Mouse (Mus musculus) CH12.LX (cell line): Measurements from ENCODE around the gene Diexf. TPM values are rescaled to one million over a fixed set of nuclear protein-coding genes. Genes with fewer than 3 reads are reported as not detected.

Experiments
- DNase-seq: peaks from one replicate; pipeline ENCODE4 v3.0.0-alpha.2; 2013; ENCODE audit errors: extremely low read depth
- H3K27ac ChIP-seq: 2 replicates; pipeline ENCODE4 v1.5.1; 2012; ENCODE audit warnings: low read depth, mild to moderate bottlenecking, control low read depth, moderate library complexity; ENCODE audit not compliant: insufficient read depth
- H3K27me3 ChIP-seq: replicated peaks from 2 replicates; pipeline ENCODE3; 2012; ENCODE audit warnings: inconsistent platforms
- H3K36me3 ChIP-seq, 2 experiments: replicated peaks in 1 of 2; 2 replicates each; pipeline versions ENCODE3 to v1.6.1; 2012; ENCODE audit warnings: inconsistent platforms in 1 of 2, low read length in 1 of 2, mild to moderate bottlenecking in 1 of 2, mixed read lengths in 1 of 2, moderate library complexity in 1 of 2; ENCODE audit not compliant: control insufficient read depth in 1 of 2, insufficient read depth in 1 of 2
- H3K4me1 ChIP-seq, 2 experiments: 2 replicates each; pipeline ENCODE4 v1.6.1; 2012; ENCODE audit warnings: inconsistent platforms in 1 of 2, moderate library complexity in 1 of 2; ENCODE audit not compliant: insufficient read depth in 2 of 2, control insufficient read depth in 1 of 2
- H3K4me2 ChIP-seq: 2 replicates; pipeline ENCODE4 v1.6.1; 2012; ENCODE audit warnings: low read depth, mild to moderate bottlenecking, control low read depth; ENCODE audit not compliant: poor library complexity, insufficient read depth, severe bottlenecking
- H3K4me3 ChIP-seq, 3 experiments: fragments of 150-350 bp in 1 of 3; sonication (generic) in 1 of 3; replicated peaks in 1 of 3; 2 replicates each; pipeline versions ENCODE3 to v1.5.1; 2011 to 2012; ENCODE audit warnings: low read depth in 2 of 3, low read length in 2 of 3, mild to moderate bottlenecking in 2 of 3, moderate library complexity in 2 of 3, control low read depth in 1 of 3, improper control_type of control experiment in 1 of 3, inconsistent platforms in 1 of 3, mixed read lengths in 1 of 3; ENCODE audit not compliant: poor library complexity in 1 of 3
- H3K79me2 ChIP-seq: replicated peaks from 2 replicates; pipeline ENCODE4 v1.6.1; 2012; ENCODE audit warnings: mild to moderate bottlenecking, moderate library complexity; ENCODE audit not compliant: control insufficient read depth, poor library complexity, insufficient read depth, severe bottlenecking; ENCODE audit errors: extremely low read depth
- H3K9ac ChIP-seq: 2 replicates; pipeline ENCODE4 v1.6.1; 2012; ENCODE audit warnings: low read depth, mild to moderate bottlenecking, control low read depth, moderate library complexity; ENCODE audit not compliant: insufficient read depth
- H3K9me3 ChIP-seq: replicated peaks from 2 replicates; pipeline ENCODE3; 2012; ENCODE audit warnings: low read length, inconsistent platforms, mixed read lengths
- CHD2 ChIP-seq: IDR thresholded peaks from 2 replicates; pipeline ENCODE4 v1.6.1; 2011; ENCODE audit warnings: low read length, improper control_type of control experiment
- CTCF ChIP-seq, 2 experiments: IDR thresholded peaks in 1 of 2; conservative IDR thresholded peaks in 1 of 2; 2 replicates each; pipeline ENCODE4 v1.5.1; 2011 to 2012; ENCODE audit warnings: low read depth in 2 of 2, low read length in 2 of 2, improper control_type of control experiment in 1 of 2, inconsistent platforms in 1 of 2, mild to moderate bottlenecking in 1 of 2, moderate library complexity in 1 of 2
- EP300 ChIP-seq: IDR thresholded peaks from 2 replicates; pipeline ENCODE4 v1.6.1; 2011; ENCODE audit warnings: low read length, improper control_type of control experiment
- ETS1 ChIP-seq: conservative IDR thresholded peaks from 2 replicates; pipeline ENCODE4 v1.6.1; 2012; ENCODE audit warnings: low read depth, mild to moderate bottlenecking, inconsistent platforms, low read length, improper control_type of control experiment, moderate library complexity
- JUN ChIP-seq: IDR thresholded peaks from 2 replicates; pipeline ENCODE4 v1.6.1; 2011; ENCODE audit warnings: low read depth, mild to moderate bottlenecking, low read length, improper control_type of control experiment, moderate library complexity; ENCODE audit not compliant: insufficient read depth
- MAX ChIP-seq: IDR thresholded peaks from 2 replicates; pipeline ENCODE4 v1.6.1; 2011; ENCODE audit warnings: low read length, improper control_type of control experiment
- MYC ChIP-seq: IDR thresholded peaks from 2 replicates; pipeline ENCODE4 v1.6.1; 2011; ENCODE audit warnings: low read depth, mild to moderate bottlenecking, improper control_type of control experiment, low read length
- POLR2A ChIP-seq: IDR thresholded peaks from 2 replicates; pipeline ENCODE4 v1.6.1; 2011; ENCODE audit warnings: low read depth, mild to moderate bottlenecking, improper control_type of control experiment, low read length
- POLR2AphosphoS2 ChIP-seq: IDR thresholded peaks from 2 replicates; pipeline ENCODE4 v1.6.1; 2011; ENCODE audit warnings: low read depth, low read length, improper control_type of control experiment
- TCF12 ChIP-seq: IDR thresholded peaks from 2 replicates; pipeline ENCODE4 v1.6.1; 2014; ENCODE audit warnings: low read depth, mild to moderate bottlenecking, inconsistent platforms, low read length, improper control_type of control experiment
- UBTF ChIP-seq: IDR thresholded peaks from 2 replicates; pipeline ENCODE4 v1.6.1; 2012; ENCODE audit warnings: low read depth, mild to moderate bottlenecking, inconsistent platforms, low read length, improper control_type of control experiment, moderate library complexity
- ZKSCAN1 ChIP-seq: IDR thresholded peaks from 2 replicates; pipeline ENCODE4 v1.6.1; 2012; ENCODE audit warnings: low read depth, inconsistent platforms, low read length, improper control_type of control experiment, borderline replicate concordance
- ZMIZ1 ChIP-seq: IDR thresholded peaks from 2 replicates; pipeline ENCODE4 v1.6.1; 2012; ENCODE audit warnings: low read depth, mild to moderate bottlenecking, inconsistent platforms, low read length, improper control_type of control experiment
- ZNF384 ChIP-seq: IDR thresholded peaks from 2 replicates; pipeline ENCODE4 v1.6.1; 2012; ENCODE audit warnings: low read depth, low read length, improper control_type of control experiment, inconsistent platforms
- dilution Hi-C: fragments of 300-500 bp; cut with MboI; formaldehyde crosslinking; loops from 2 replicates; pipeline ENCODE4 v1.14.3; 2020; ENCODE audit warnings: low sequenced_read_pairs; ENCODE audit not compliant: extremely low pct_unique_long_range_greater_than_20kb, extremely low pct_ligation_motif_present
- in situ Hi-C: fragments of 300-500 bp; cut with MboI; formaldehyde crosslinking; loops from 3 replicates; pipeline ENCODE4 v1.14.3; 2019; ENCODE audit warnings: low sequenced_read_pairs, low pct_ligation_motif_present, low pct_unique_long_range_greater_than_20kb, mixed read lengths
- polyA plus RNA-seq: library from polyadenylated mRNA; unstranded; fragments of >175 nt; gene quantifications from 2 replicates; pipeline ENCODE4 v1.2.1, GENCODE M21; 2012; ENCODE audit warnings: low read depth; ENCODE audit not compliant: insufficient read length
- total RNA-seq, 2 experiments: library from RNA; depleted of rRNA; stranded (reverse); fragments of 300-350 nt in 1 of 2; fragments of >200 nt in 1 of 2; gene quantifications; 2 replicates each; pipeline ENCODE4 v1.2.3; 2012 to 2014

The Diexf gene
- total and polyA plus RNA-seq, 3 experiments, result 11.4 to 39.7 (median 17.8) TPM

DNA sequence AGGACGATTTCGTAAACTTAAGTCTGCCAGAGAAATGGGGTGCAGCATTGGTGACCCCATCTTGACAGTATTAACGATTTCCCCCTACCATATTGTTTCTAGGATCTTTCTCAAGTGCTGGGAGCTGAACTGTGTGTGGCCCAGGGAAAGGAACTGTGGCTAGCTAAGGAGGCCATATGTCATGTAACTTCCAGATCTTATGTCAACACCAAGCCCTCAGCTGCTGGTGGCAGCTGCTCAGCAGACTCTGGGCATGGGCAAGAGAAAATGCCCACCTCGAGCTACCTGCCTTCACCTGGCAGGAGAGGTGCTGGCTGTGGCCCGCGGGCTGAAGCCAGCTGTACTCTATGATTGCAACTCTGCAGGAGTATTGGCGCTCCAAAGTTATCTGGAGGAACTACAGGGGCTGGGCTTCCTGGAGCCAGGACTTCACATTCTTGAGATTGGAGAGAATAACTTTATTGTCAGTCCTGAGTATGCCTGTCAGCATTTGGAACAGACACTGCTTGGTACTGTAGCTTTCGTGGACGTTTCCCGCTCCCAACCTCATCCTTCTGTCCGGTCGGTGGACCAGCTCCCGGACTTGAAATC, 44.2 kb upstream of the Diexf start:
- dilution Hi-C loops, result no loop called here
- DNase-seq, result no peak
- TF ChIP-seq ETS1 (no peak), TCF12 (no peak), CTCF (conservative IDR thresholded peaks at IDR 0.05 in 1 of 2, IDR thresholded peaks at IDR 0.05 in 1 of 2; ENCODE audit: low read depth in 2 of 2, low read length in 2 of 2) (no peak), ZNF384 (no peak), MYC (no peak), ZMIZ1 (no peak), EP300 (no peak), POLR2A (peak; percentile 19; the same call in 1 of the 2 replicates)
- H3K4me3 ChIP-seq, result peak overlapping the region; percentile 81 to 96 (median 85)
- no peaks in the 10 kb centered on the region for H3K27me3 ChIP-seq
- H3K9ac ChIP-seq, result peak overlapping the region; percentile 89
- H3K4me2 ChIP-seq, result peak overlapping the region; percentile 61
- H3K27ac ChIP-seq, result peak overlapping the region; percentile 12; the same call in 1 of the 2 replicates
- peaks cover 17% of the 10 kb centered on the region; the same call in 1 of the 2 replicates for H3K79me2 ChIP-seq
- no peaks in the 10 kb centered on the region for H3K9me3 ChIP-seq
- in situ Hi-C loops, result no loop called here
- peaks cover 10 to 36% of the 10 kb centered on the region in 2 experiments for H3K36me3 ChIP-seq
- H3K4me1 ChIP-seq, result peaks cover 7 to 58% of the 10 kb centered on the region in 2 experiments

DNA sequence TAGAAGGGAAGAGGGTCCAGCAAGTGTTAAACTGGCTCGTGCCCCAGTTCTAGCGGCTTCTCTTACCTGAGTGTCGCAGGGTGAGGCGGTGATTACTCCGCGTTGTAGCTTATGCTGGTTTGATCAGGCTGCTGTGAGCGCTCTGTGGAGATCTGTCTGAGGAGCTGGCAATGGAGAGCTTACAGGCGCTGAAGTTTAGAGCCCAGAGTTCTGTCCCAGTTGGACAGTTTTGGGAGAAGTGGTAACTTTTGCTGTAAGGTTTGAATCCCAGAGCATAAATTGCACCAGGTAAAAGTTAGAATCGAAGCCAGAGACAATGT, 43.7 kb upstream of the Diexf start:
- no peak for DNase-seq
- Histone ChIP-seq H3K4me2 (peak overlapping the region; percentile 61), H3K4me1 (peaks cover 6 to 55% of the 10 kb centered on the region in 2 experiments), H3K4me3 (peak overlapping the region; percentile 81 to 96 (median 85)), H3K27me3 (no peaks in the 10 kb centered on the region), H3K27ac (peak overlapping the region; percentile 83), H3K9ac (peak overlapping the region; percentile 89), H3K36me3 (peaks cover 5 to 36% of the 10 kb centered on the region in 2 experiments), H3K79me2 (peaks cover 17% of the 10 kb centered on the region; the same call in 1 of the 2 replicates), H3K9me3 (no peaks in the 10 kb centered on the region)
- TF ChIP-seq POLR2AphosphoS2 (no peak), EP300 (no peak), CHD2 (no peak), MYC (no peak; the same call in 1 of the 2 replicates), MAX (no peak; the same call in 1 of the 2 replicates), JUN (no peak), UBTF (no peak), ZKSCAN1 (no peak), ZNF384 (no peak)
- in situ Hi-C loops (no loop called here), dilution Hi-C loops (no loop called here)
